Mouse (Mus musculus) testis, adult 2 months (tissue): ENCODE results near the gene Slc30a4. TPM values are rescaled to one million over a fixed set of nuclear protein-coding genes. Genes with fewer than 3 reads are reported as not detected.

Experiments used
- H3K27ac ChIP-seq: fragments of 200-500 bp; 2 replicates; pipeline ENCODE4 v1.5.1; 2012; ENCODE audit warnings: low read depth, low read length; ENCODE audit not compliant: control insufficient read depth, insufficient read depth
- H3K27me3 ChIP-seq: fragments of 200-500 bp; 2 replicates; pipeline ENCODE4 v1.6.1; 2012; ENCODE audit warnings: mild to moderate bottlenecking, low read length, moderate library complexity; ENCODE audit not compliant: control insufficient read depth, insufficient read depth
- H3K36me3 ChIP-seq: fragments of 200-500 bp; 2 replicates; pipeline ENCODE4 v1.6.1; 2012; ENCODE audit warnings: mild to moderate bottlenecking, low read length; ENCODE audit not compliant: control insufficient read depth, insufficient read depth
- H3K4me1 ChIP-seq: fragments of 200-500 bp; 2 replicates; pipeline ENCODE4 v1.6.1; 2012; ENCODE audit warnings: low read length; ENCODE audit not compliant: control insufficient read depth, insufficient read depth
- H3K4me3 ChIP-seq: fragments of 200-500 bp; 2 replicates; pipeline ENCODE4 v1.5.1; 2012; ENCODE audit warnings: low read depth, mild to moderate bottlenecking, low read length, moderate library complexity, mixed read lengths; ENCODE audit not compliant: control insufficient read depth
- CTCF ChIP-seq: fragments of 200-500 bp; IDR thresholded peaks from 2 replicates; pipeline ENCODE4 v1.5.1; 2012; ENCODE audit warnings: low read depth, mild to moderate bottlenecking, inconsistent platforms, low read length, moderate library complexity; ENCODE audit not compliant: control insufficient read depth, insufficient read depth, insufficient replicate concordance
- POLR2A ChIP-seq: fragments of 200-500 bp; IDR thresholded peaks from 2 replicates; pipeline ENCODE4 v1.6.1; 2012; ENCODE audit warnings: low read depth, mild to moderate bottlenecking, inconsistent platforms, low read length, moderate library complexity; ENCODE audit not compliant: control insufficient read depth
- polyA plus RNA-seq: library from polyadenylated mRNA; depleted of rRNA; stranded (reverse); fragments of >200 nt; gene quantifications from 2 replicates; pipeline ENCODE4 v1.2.3, GENCODE M21; 2012

The Slc30a4 gene
- polyA plus RNA-seq, 1 experiment, result 39.5 TPM

- no peaks in the 10 kb centered on the region for H3K27me3 ChIP-seq
- no peaks in the 10 kb centered on the region for H3K36me3 ChIP-seq
- no peak overlapping the region for H3K4me3 ChIP-seq
- TF ChIP-seq CTCF (no peak), POLR2A (no peak)
- no peak overlapping the region for H3K27ac ChIP-seq
- H3K4me1 ChIP-seq, result no peaks in the 10 kb centered on the region
Measured at GRCm38 (mm10) chr2:122681379-122682137, 20.9 kb downstream of the Slc30a4 start.

GRCm38 (mm10) chr2:122675126-122675525, 27.3 kb downstream of the Slc30a4 start:
- no peaks in the 10 kb centered on the region for H3K4me1 ChIP-seq
- no peak overlapping the region for H3K27ac ChIP-seq
- H3K4me3 ChIP-seq, result no peak overlapping the region
- H3K36me3 ChIP-seq, result no peaks in the 10 kb centered on the region
- TF ChIP-seq CTCF (no peak), POLR2A (no peak)
- no peaks in the 10 kb centered on the region for H3K27me3 ChIP-seq

GRCm38 (mm10) chr2:122672841-122673240, 29.6 kb downstream of the Slc30a4 start:
- TF ChIP-seq CTCF (no peak), POLR2A (no peak)
- no peaks in the 10 kb centered on the region for H3K4me1 ChIP-seq
- H3K27me3 ChIP-seq, result no peaks in the 10 kb centered on the region
- no peak overlapping the region for H3K27ac ChIP-seq
- no peaks in the 10 kb centered on the region for H3K36me3 ChIP-seq
- no peak overlapping the region for H3K4me3 ChIP-seq

GRCm38 (mm10) chr2:122671714-122672113, 30.7 kb downstream of the Slc30a4 start:
- Histone ChIP-seq H3K4me1 (no peaks in the 10 kb centered on the region), H3K27ac (no peak overlapping the region), H3K27me3 (no peaks in the 10 kb centered on the region), H3K36me3 (no peaks in the 10 kb centered on the region), H3K4me3 (no peak overlapping the region)
- TF ChIP-seq POLR2A, result no peak
- TF ChIP-seq CTCF, result no peak

- H3K27me3 ChIP-seq, result no peaks in the 10 kb centered on the region
- no peak overlapping the region for H3K27ac ChIP-seq
- TF ChIP-seq POLR2A, result no peak
- no peak for TF ChIP-seq CTCF
- H3K4me3 ChIP-seq, result no peak overlapping the region
- no peaks in the 10 kb centered on the region for H3K36me3 ChIP-seq
- H3K4me1 ChIP-seq, result no peaks in the 10 kb centered on the region
Measured at GRCm38 (mm10) chr2:122667856-122668255, 34.6 kb downstream of the Slc30a4 start.

- H3K27me3 ChIP-seq, result no peaks in the 10 kb centered on the region
- no peak overlapping the region for H3K27ac ChIP-seq
- H3K36me3 ChIP-seq, result no peaks in the 10 kb centered on the region
- peak overlapping the region; percentile 23 for H3K4me3 ChIP-seq
- H3K4me1 ChIP-seq, result no peaks in the 10 kb centered on the region
- TF ChIP-seq CTCF, result peak; percentile 64; the same call in 1 of the 2 replicates
- no peak for TF ChIP-seq POLR2A
Measured at GRCm38 (mm10) chr2:122665973-122666875, 36.2 kb downstream of the Slc30a4 start.
